Mouse (Mus musculus): ENCODE data around the gene Pard3b. TPM values are rescaled to one million over a fixed set of nuclear protein-coding genes. Genes with fewer than 3 reads are reported as not detected.

Pard3b gene
- polyA plus RNA-seq, 1 experiment from 2014 or later = 11.4 TPM

DNA sequence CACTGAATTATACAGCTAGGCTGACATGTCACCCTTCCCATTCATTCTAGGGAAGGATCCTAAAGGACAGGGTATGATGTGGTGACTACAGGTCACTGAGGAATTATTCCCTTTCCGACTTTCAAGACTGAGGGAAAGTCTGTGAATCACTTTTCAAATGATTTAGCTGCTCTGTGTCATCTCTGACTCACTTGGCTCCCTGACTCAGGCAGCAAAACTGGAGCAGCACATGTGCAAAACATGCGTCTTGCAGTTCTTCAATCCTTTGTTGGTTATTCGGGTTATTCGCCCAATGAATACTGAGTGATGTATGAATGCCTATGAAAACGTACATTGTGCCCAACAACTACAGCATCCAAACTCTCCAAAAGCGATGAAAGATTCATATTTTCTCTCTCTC lies 912.9 kb downstream of the Pard3b start:
- Histone ChIP-seq H3K27me3 (no peaks in the 10 kb centered on the region), H3K4me3 (no peak overlapping the region), H3K4me2 (no peak overlapping the region), H3K4me1 (replicated peaks) (no peaks in the 10 kb centered on the region), H3K36me3 (no peaks in the 10 kb centered on the region), H3K9me3 (no peaks in the 10 kb centered on the region), H3K27ac (no peak overlapping the region), H3K9ac (no peak overlapping the region)
- 84% methylated on average over 6 of the region's 6 CpGs for WGBS
- ATAC-seq (ENCODE audit: low FRiP score) = no peak

DNA sequence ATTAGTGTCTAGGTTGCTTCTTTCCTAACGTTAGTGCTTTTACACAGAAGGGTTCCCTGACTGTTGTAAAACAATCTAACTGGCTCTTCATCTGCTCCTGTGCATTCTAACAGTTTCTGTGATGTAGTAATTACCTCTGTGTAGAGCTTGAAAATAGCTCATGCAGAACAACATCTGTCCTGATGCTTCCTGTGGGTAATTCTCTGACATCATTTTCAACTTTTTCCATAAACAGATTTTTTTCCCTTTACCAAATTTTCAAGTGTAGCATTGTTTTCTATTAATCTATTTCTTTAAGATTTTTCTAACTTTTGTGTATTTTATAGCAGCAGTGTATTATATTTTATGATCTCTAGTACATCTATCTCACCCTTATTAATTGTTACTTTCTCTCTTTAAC lies 917.2 kb downstream of the Pard3b start:
- H3K4me3 ChIP-seq = no peak overlapping the region
- H3K4me1 ChIP-seq (replicated peaks) = no peaks in the 10 kb centered on the region
- no peak for ATAC-seq (ENCODE audit: low FRiP score)
- H3K27me3 ChIP-seq = no peaks in the 10 kb centered on the region
- 59% methylated on average over 1 of the region's 1 CpGs for WGBS
- H3K9me3 ChIP-seq = no peaks in the 10 kb centered on the region
- no peaks in the 10 kb centered on the region for H3K36me3 ChIP-seq
- no peak overlapping the region for H3K4me2 ChIP-seq
- H3K27ac ChIP-seq = no peak overlapping the region
- H3K9ac ChIP-seq = no peak overlapping the region

DNA sequence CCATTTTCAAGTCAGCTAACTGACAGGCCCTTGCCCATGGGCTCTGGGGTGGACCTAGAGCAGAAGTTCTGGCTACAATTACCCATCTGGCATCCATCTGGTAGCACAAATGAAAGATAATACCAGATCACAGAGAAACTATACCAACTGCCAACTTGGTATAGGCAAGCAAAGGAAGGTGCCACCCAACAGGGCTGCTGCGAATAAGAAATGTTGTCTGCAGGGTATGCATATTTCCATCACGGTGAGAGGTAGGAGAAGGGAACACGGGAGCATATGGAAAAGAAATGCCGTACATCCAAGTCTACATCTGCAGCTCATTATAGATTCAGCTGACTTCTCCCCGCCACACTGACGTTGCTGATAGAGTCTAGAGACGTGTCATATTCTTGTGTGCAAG lies 924.4 kb downstream of the Pard3b start:
- whole genome bisulfite sequencing = 65% methylated on average over 7 of the region's 7 CpGs
- Histone ChIP-seq H3K36me3 (no peaks in the 10 kb centered on the region), H3K4me1 (replicated peaks) (peaks cover 26% of the 10 kb centered on the region), H3K9me3 (no peaks in the 10 kb centered on the region), H3K27ac (0 out of 2 replicates have a peak overlapping the region, but pooled peaks have one; percentile 30), H3K4me3 (no peak overlapping the region), H3K9ac (no peak overlapping the region), H3K27me3 (no peaks in the 10 kb centered on the region), H3K4me2 (no peak overlapping the region)
- ATAC-seq (ENCODE audit: low FRiP score) = no peak

DNA sequence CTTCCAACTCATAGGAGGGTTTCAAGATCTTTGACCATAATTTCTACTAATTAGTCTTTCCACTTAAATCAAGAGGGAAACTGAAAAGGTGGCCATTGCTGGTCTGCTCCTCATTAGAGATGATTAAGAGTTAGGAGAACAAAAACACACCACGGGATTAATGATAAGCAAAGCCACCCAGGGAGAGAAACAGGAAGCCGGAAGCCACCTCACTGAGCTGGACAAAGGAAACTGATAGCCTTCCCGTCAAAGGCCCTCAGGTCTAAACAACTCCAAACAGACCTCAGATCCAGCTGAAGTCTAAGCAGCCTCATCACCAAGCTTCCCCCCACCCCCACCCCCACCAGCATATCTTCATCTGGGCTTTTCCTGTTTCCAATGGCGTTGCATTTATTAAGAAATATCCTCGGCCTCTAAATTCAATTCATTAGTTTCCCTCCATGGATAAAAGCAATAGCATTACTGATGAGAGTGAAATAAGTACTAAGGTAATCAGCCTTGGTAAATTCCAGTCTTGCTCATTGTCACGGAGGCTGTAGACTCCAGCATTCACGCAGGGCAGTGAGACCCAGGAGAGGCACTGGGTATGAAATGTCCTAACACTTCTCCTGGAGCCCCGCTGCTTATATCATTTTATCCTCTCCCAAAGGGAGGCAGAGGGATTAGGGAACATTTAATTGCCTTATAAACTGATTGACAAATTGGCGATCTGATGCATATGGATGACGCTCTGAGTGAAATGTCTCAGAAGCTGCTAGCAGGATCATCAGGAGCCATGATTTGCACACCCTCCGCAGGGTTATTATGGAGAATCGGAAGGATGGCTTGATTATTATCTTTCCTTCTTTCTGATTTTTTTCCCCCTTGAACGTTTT lies 925.9 kb downstream of the Pard3b start:
- Histone ChIP-seq H3K4me1 (replicated peaks) (peaks cover 26% of the 10 kb centered on the region), H3K4me2 (peak overlapping the region; percentile 38), H3K9ac (peak overlapping the region; percentile 39), H3K9me3 (no peaks in the 10 kb centered on the region), H3K27me3 (no peaks in the 10 kb centered on the region), H3K27ac (peak overlapping the region; percentile 81), H3K4me3 (no peak overlapping the region; the same call in 1 of the 2 replicates), H3K36me3 (no peaks in the 10 kb centered on the region)
- 26% methylated on average over 13 of the region's 13 CpGs for WGBS
- ATAC-seq (ENCODE audit: low FRiP score) = peak; percentile 59; the same call in 1 of the 2 replicates

DNA sequence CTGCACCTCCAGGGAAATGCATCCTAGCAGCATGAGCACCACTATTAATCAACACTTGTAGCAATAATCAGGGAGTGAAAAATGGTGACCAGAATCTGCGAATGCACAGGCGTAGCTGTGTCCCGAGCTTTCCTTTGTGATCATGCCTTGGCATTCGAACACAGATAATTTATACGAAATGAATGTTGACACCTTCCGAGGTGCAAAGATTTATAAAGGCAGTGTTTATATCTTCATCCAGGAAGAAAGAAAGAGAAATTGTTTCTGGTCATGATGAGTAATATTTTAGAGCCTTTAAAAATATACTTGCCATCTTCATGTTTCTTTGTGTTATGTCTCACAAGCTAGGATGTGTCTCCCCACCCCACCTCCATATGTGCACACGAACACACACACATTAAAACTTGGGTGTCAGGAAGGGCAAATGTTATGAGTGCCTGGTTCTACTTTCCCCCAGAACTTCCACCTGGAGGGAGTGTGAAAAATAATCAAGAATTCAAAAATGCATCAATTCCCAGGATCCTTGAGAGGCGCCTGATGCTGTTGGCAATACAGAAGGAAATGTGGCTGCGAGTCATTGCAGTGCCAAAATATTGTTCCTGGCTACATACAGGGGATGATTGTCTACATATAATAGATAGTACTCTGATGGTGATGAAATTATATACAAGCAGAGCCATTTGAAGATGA lies 926.6 kb downstream of the Pard3b start:
- ATAC-seq (ENCODE audit: low FRiP score) = 0 out of 2 replicates have a peak, but pooled peaks have one; percentile 24

DNA sequence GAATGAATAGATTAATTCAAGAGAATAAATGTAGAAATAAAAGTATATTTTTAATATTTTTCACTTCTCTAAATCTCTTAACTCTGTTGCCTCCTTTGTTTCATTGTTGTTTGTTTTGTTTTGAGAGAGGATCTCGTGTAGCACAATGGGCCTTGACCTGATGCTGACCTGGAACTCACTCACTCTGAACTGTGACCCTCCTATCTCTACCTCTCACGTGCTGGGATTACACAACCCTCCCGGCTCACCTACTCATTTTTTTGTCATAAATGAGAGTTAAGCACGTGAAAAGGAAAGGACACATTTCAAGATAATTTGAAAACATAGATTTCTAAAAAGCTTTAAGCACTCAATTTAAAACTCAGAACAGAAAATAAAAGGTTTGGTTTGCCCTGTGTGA lies 928.0 kb downstream of the Pard3b start:
- H3K4me2 ChIP-seq = no peak overlapping the region
- no peaks in the 10 kb centered on the region for H3K9me3 ChIP-seq
- no peaks in the 10 kb centered on the region for H3K27me3 ChIP-seq
- no peak for ATAC-seq (ENCODE audit: low FRiP score)
- no peak overlapping the region for H3K4me3 ChIP-seq
- no peak overlapping the region for H3K9ac ChIP-seq
- 22% methylated on average over 4 of the region's 4 CpGs for WGBS
- H3K36me3 ChIP-seq = no peaks in the 10 kb centered on the region
- no peak overlapping the region for H3K27ac ChIP-seq
- H3K4me1 ChIP-seq (replicated peaks) = peaks cover 26% of the 10 kb centered on the region

More for the DNA sequence above, 926.6 kb downstream of the Pard3b start:
- Histone ChIP-seq H3K36me3 (no peaks in the 10 kb centered on the region), H3K27me3 (no peaks in the 10 kb centered on the region), H3K4me2 (peak overlapping the region; percentile 38), H3K4me3 (no peak overlapping the region; the same call in 1 of the 2 replicates), H3K27ac (peak overlapping the region; percentile 81), H3K4me1 (replicated peaks) (peaks cover 26% of the 10 kb centered on the region), H3K9me3 (no peaks in the 10 kb centered on the region), H3K9ac (peak overlapping the region; percentile 39; the same call in 1 of the 2 replicates)
- 62% methylated on average over 9 of the region's 9 CpGs for WGBS

DNA sequence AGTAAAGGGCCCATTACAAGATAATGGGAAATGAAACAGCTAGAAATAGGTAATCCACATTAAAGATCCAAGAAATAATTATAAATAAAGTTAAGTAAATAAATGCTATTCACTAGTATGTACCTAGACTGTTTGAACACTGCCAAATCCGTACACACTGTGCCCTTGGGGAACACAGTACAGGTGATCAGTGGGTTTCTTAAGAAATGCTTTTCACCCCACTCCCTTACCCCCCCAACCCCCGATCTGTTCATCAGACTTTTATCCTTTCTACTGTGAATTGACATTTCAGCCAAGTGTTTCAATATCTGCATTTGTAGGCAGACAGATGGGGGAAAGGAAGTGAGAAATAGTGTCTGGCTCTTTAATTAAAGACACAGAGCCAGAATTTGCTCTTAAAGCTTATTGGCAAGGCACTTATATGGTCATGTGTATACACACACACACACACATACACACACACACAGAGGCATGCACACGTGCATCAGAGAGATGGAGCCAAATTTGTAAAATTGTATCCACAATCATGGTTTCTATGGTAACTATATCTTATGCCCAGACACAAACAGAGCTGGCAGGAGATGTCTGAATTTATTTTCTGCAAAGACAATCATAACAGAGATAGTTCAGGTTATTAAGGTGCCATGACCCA lies 938.4 kb downstream of the Pard3b start:
- Histone ChIP-seq H3K27ac (no peak overlapping the region), H3K4me3 (no peak overlapping the region), H3K4me1 (replicated peaks) (no peaks in the 10 kb centered on the region), H3K9ac (no peak overlapping the region), H3K36me3 (no peaks in the 10 kb centered on the region), H3K4me2 (no peak overlapping the region), H3K27me3 (no peaks in the 10 kb centered on the region), H3K9me3 (no peaks in the 10 kb centered on the region)
- 62% methylated on average over 3 of the region's 3 CpGs for WGBS
- ATAC-seq (ENCODE audit: low FRiP score) = no peak

DNA sequence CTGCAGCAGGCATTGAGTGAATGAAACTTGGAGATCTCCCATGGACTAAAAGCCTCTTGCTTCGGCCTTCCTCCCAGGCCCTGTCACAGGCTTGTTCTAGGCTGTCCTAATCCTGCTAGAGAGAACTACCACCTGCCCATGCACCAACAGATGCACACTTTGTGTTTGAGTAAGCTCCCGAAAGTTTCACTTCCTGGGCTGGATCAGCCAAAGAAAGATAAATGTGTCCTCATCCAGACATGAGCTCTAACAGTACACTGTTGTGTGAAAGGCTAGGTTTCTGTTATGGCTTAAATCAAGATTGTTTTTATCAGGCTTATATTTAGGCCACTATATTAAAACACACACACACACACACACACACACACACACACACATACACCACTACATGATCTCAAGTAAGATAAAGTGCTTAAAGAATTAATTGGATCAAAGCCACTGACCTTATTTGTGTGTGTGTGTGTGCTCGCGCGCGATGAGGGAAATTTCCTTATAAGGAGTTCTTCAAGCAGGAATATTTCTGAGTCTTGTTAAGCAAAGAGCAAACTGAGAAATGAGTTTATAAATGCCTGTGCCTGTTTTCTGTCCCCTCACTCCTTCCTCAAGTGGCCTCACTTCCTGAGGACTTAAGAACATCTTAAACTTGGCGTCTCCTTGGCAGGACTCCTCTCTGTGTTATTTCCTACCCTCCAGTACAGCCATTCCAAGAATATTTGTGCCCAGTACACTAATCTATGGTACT lies 940.6 kb downstream of the Pard3b start:
- ATAC-seq (ENCODE audit: low FRiP score) = no peak
- WGBS = 81% methylated on average over 7 of the region's 7 CpGs
- no peaks in the 10 kb centered on the region for H3K9me3 ChIP-seq
- no peaks in the 10 kb centered on the region for H3K27me3 ChIP-seq
- H3K4me2 ChIP-seq = no peak overlapping the region
- no peaks in the 10 kb centered on the region for H3K36me3 ChIP-seq
- no peak overlapping the region for H3K9ac ChIP-seq
- H3K27ac ChIP-seq = no peak overlapping the region
- no peak overlapping the region for H3K4me3 ChIP-seq
- no peaks in the 10 kb centered on the region for H3K4me1 ChIP-seq (replicated peaks)

DNA sequence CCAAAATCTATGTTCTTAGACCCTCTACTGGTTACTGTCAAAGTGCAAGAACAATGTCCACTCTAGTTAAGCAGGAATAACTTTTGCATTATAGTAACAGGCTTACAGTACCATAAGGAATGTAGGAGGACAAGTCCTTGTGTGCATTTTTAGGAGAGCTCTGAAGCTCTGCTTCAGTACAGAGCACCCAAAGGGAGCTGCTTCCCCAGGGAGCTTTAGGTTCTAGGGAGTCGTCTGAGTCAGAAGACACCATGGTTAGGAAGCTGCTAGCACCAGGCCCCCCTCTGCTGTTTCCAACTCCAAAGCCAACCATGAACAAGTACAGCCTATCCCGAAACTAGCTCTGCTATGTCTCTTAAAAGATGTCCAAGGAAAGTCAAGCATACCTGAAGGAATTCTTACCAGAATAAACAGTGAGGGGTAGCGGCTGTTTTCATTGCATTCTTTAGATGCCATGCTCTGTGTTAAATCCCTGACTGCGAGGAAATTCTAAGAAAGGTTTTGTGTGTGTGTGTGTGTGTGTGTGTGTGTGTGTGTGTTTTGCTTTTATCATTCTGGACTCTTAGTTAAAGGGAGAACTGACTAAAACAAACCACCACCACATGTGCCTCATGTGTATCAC lies 941.8 kb downstream of the Pard3b start:
- WGBS = 68% methylated on average over 4 of the region's 4 CpGs
- no peaks in the 10 kb centered on the region for H3K4me1 ChIP-seq (replicated peaks)
- no peaks in the 10 kb centered on the region for H3K27me3 ChIP-seq
- no peaks in the 10 kb centered on the region for H3K36me3 ChIP-seq
- no peak overlapping the region for H3K4me3 ChIP-seq
- no peaks in the 10 kb centered on the region for H3K9me3 ChIP-seq
- no peak overlapping the region for H3K9ac ChIP-seq
- no peak overlapping the region for H3K27ac ChIP-seq
- ATAC-seq (ENCODE audit: low FRiP score) = no peak
- H3K4me2 ChIP-seq = no peak overlapping the region

DNA sequence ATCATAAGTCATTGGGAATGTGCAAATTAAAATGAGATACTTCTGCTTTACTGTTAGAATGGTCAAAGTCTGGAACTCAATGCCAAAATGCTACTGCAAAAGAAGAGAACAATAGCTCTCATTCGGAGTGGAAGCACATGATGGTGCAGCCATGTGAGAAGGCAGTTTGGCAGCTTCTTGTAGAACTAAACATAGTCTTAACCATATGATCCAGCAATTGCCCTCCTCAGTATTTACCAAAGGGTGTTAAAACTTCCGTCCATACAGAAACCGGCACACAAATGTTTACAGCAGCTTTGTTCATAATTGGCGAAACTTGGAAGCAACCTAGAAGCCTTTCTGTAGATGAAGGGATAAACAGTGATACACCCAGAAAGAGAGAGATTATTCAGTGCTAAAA lies 943.9 kb downstream of the Pard3b start:
- no peak overlapping the region for H3K4me3 ChIP-seq
- H3K4me1 ChIP-seq (replicated peaks) = no peaks in the 10 kb centered on the region
- ATAC-seq (ENCODE audit: low FRiP score) = no peak
- 89% methylated on average over 4 of the region's 4 CpGs for WGBS
- no peaks in the 10 kb centered on the region for H3K9me3 ChIP-seq
- H3K36me3 ChIP-seq = no peaks in the 10 kb centered on the region
- H3K27me3 ChIP-seq = no peaks in the 10 kb centered on the region
- H3K27ac ChIP-seq = no peak overlapping the region
- no peak overlapping the region for H3K9ac ChIP-seq
- no peak overlapping the region for H3K4me2 ChIP-seq

DNA sequence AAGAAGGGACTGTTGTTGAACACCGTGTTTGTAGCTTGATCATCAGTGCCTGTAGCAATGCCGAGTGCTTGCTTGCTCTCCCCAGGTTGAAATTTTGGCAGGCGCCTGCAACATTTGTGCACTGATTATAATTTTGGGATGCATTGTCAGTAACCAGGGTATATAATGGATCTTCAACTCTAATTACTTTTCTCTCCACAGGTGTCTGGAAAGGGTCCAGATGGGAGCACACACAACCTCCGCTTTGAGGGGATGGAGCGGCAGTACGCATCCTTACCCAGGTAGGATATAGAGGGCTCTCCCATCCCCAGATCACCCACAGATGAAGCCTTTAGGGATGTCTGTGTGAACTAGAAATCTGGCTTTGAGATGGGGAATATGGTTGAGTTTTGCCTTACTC lies 948.9 kb downstream of the Pard3b start:
- Histone ChIP-seq H3K27me3 (no peaks in the 10 kb centered on the region), H3K36me3 (no peaks in the 10 kb centered on the region), H3K27ac (no peak overlapping the region), H3K4me3 (no peak overlapping the region), H3K9ac (no peak overlapping the region), H3K4me2 (no peak overlapping the region), H3K4me1 (replicated peaks) (peaks cover 15% of the 10 kb centered on the region), H3K9me3 (no peaks in the 10 kb centered on the region)
- ATAC-seq (ENCODE audit: low FRiP score) = no peak
- WGBS = 86% methylated on average over 6 of the region's 6 CpGs

Measured in hindbrain, embryonic 13.5 days (tissue).